Mouse (Mus musculus) midbrain, embryonic 12.5 days (tissue): Measurements from ENCODE around the gene Ptprc. TPM values are rescaled to one million over a fixed set of nuclear protein-coding genes. Genes with fewer than 3 reads are reported as not detected.
A peak's percentile ranks its signal among the peaks of the same experiment; 100 is the strongest.

ENCODE experiments used
- ATAC-seq: fragments of 200-750 bp; cut with Nextera tagmentation; 2 replicates; pipeline ENCODE4 v1.8.0; 2017; ENCODE audit warnings: low read depth, moderate TSS enrichment, moderate library complexity; ENCODE audit not compliant: low FRiP score
- H3K27ac ChIP-seq: fragments of 300-500 bp; sonication (generic); replicated peaks from 2 replicates; pipeline ENCODE4 v1.5.1; 2016; ENCODE audit warnings: mild to moderate bottlenecking
- H3K27me3 ChIP-seq: fragments of 300-500 bp; sonication (generic); 2 replicates; pipeline ENCODE4 v1.6.1; 2016; ENCODE audit warnings: mild to moderate bottlenecking
- H3K36me3 ChIP-seq: fragments of 300-500 bp; sonication (generic); 2 replicates; pipeline ENCODE4 v1.6.1; 2016
- H3K4me1 ChIP-seq: fragments of 300-500 bp; sonication (generic); 2 replicates; pipeline ENCODE4 v1.6.1; 2016
- H3K4me2 ChIP-seq: fragments of 300-500 bp; sonication (generic); replicated peaks from 2 replicates; pipeline ENCODE4 v1.6.1; 2016; ENCODE audit warnings: mild to moderate bottlenecking, moderate library complexity
- H3K4me3 ChIP-seq: fragments of 300-500 bp; sonication (generic); 2 replicates; pipeline ENCODE4 v1.5.1; 2016; ENCODE audit warnings: mild to moderate bottlenecking
- H3K9ac ChIP-seq: fragments of 300-500 bp; sonication (generic); replicated peaks from 2 replicates; pipeline ENCODE4 v1.6.1; 2016; ENCODE audit warnings: mild to moderate bottlenecking, moderate library complexity
- H3K9me3 ChIP-seq: fragments of 300-500 bp; sonication (generic); 2 replicates; pipeline ENCODE4 v1.6.1; 2016; ENCODE audit warnings: mild to moderate bottlenecking
- WGBS: fragments of 180-500 bp; shearing (Covaris S2); methylation state at CpG from one replicate; pipeline ENCODE4 v1.1.7; 2016; 5-methylcytosine and 5-hydroxymethylcytosine counted together
- polyA plus RNA-seq: library from polyadenylated mRNA; unstranded; fragments of >200 nt; fragmentation: Nextera tagmentation; extraction: Ambion mirVana; gene quantifications from 2 replicates; pipeline ENCODE4 v1.2.1, GENCODE M21; 2016

The Ptprc gene
- polyA plus RNA-seq, 1 experiment from 2014 or later: 1.2 TPM

DNA sequence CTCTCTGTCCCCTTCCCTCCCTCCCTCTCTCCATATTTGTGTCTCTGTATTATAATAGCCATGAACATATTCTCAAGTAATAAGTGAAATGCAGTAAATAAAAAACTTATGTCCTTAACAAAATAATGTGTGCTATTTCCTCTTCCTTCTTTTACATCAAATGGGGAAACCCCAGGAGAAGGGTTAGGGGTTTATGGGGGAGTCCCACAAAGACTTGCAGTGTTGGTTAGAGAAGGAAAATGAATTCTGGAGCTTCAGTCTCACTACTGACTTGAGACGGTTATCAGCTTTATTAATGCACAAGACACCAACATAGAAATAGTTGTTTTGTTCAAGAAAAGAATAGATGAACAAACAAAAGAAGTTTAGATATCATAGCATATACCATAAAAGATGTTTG is 150.2 kb downstream of the Ptprc start:
- Histone ChIP-seq H3K27me3 (no peaks in the 10 kb centered on the region), H3K27ac (no peak overlapping the region), H3K9ac (no peak overlapping the region), H3K4me2 (no peak overlapping the region), H3K4me1 (peaks cover 17% of the 10 kb centered on the region; the same call in 1 of the 2 replicates), H3K4me3 (no peak overlapping the region), H3K9me3 (no peaks in the 10 kb centered on the region), H3K36me3 (no peaks in the 10 kb centered on the region)
- 89% methylated on average over 1 of the region's 1 CpGs for WGBS
- no peak for ATAC-seq

DNA sequence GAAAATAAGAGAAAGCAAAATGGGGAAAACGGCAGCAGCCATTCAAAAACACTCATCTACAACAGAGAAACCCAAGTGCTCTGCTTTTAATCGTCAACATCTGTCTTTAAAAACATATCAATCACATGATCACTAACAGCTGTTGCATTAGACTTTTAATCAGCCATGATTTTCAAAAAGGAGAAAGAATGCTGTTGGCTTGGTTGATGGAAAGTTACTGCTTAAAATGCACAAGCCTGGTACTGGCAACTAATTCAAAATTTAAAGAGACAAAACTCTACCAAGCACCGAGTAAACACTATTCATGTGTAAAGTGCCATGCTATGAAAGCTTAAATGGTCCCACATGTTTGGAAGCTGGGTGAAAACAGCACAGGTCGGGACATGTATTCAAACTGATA is 151.9 kb downstream of the Ptprc start:
- ATAC-seq: no peak
- H3K9ac ChIP-seq: no peak overlapping the region
- H3K36me3 ChIP-seq: no peaks in the 10 kb centered on the region
- no peak overlapping the region for H3K27ac ChIP-seq
- H3K27me3 ChIP-seq: no peaks in the 10 kb centered on the region
- peaks cover 10% of the 10 kb centered on the region; the same call in 1 of the 2 replicates for H3K4me1 ChIP-seq
- no peaks in the 10 kb centered on the region for H3K9me3 ChIP-seq
- no peak overlapping the region for H3K4me3 ChIP-seq
- 63% methylated on average over 4 of the region's 4 CpGs for WGBS
- no peak overlapping the region for H3K4me2 ChIP-seq

DNA sequence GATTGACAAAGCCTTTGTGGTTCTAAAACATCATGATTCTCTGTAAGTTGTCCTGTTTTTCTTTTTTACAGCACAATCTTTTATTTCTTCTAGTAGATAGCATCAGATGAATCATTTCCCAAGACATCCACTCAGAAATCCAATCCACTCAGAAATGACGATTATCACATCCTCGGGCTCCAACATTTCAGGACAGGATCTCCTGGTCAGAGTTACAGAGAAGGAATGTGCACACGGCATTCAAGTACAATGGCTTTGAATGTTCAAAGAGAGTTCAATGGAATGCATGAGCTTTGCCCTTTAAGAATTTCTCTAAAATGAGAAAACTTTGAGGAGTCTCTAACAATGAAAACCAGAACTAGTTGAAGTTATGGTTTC is 152.6 kb downstream of the Ptprc start:
- Histone ChIP-seq H3K9ac (no peak overlapping the region), H3K4me2 (no peak overlapping the region), H3K9me3 (no peaks in the 10 kb centered on the region), H3K4me1 (peaks cover 10% of the 10 kb centered on the region; the same call in 1 of the 2 replicates), H3K27ac (no peak overlapping the region), H3K4me3 (no peak overlapping the region), H3K36me3 (no peaks in the 10 kb centered on the region), H3K27me3 (no peaks in the 10 kb centered on the region)
- ATAC-seq: no peak
- WGBS: 33% methylated on average over 3 of the region's 3 CpGs

DNA sequence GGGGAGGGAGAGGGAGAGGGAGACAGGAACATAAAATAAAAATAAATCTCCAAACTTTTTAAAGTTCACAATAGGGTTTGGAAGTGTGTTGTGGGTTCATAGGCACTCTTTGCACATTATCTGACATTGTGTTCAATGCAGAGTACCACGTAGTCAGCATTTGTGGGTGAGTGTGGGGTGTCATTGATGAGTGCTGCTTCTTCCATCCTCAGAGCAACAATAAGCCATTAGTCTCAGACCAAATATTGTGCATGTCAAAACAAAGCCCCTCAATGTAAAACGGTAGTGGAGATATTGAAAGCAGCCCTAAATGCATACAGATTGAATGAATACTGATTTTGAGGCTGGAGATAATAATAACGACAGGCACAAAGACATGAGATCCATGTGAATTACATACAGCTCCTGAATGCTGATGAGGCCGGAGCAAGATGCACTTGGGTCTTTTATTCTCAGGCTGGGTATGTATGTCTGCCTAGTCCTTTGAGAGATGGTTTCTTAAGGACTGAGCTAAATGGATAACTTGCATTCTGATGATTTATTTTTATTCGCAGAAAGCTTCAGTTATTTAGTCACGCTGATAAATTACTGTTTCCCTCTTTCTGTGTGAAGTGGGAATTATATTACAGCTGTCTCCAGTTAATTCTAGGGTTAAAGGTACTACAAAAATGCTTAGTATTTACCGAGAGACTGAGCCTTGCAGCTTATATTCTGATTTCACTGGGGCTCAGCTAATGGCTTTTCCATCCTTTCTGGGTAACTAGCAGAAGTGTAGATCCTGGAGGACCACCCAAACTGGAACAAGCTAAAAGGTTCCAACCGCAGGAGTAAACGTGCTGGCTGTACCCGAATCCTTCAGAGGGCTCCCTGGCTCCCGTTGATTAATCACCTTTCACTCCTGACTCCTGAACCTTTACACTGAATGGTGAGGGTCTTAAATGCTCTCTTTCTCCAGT is 153.3 kb downstream of the Ptprc start:
- ATAC-seq: peak; percentile 56; the same call in 1 of the 2 replicates

More for the DNA sequence above, 153.3 kb downstream of the Ptprc start:
- Histone ChIP-seq H3K27me3 (no peaks in the 10 kb centered on the region), H3K4me3 (no peak overlapping the region), H3K9ac (no peak overlapping the region), H3K36me3 (no peaks in the 10 kb centered on the region), H3K4me2 (no peak overlapping the region), H3K4me1 (peaks cover 10% of the 10 kb centered on the region; the same call in 1 of the 2 replicates), H3K27ac (0 out of 2 replicates have a peak overlapping the region, but pooled peaks have one; percentile 50), H3K9me3 (no peaks in the 10 kb centered on the region)
- WGBS: 52% methylated on average over 11 of the region's 11 CpGs

Other genes with a start within 250 kb of the Ptprc start
- not detected in 2 replicates for gene Atp6v1g3, start 98.0 kb upstream of the Ptprc start, polyA plus RNA-seq